Mouse (Mus musculus): Measurements from ENCODE around the gene Lrit2. TPM values are rescaled to one million over a fixed set of nuclear protein-coding genes. Genes with fewer than 3 reads are reported as not detected.

Gene Lrit2
- not detected in 2 replicates for polyA plus RNA-seq (2015; fragmentation: Nextera tagmentation; extraction: Ambion mirVana)

DNA sequence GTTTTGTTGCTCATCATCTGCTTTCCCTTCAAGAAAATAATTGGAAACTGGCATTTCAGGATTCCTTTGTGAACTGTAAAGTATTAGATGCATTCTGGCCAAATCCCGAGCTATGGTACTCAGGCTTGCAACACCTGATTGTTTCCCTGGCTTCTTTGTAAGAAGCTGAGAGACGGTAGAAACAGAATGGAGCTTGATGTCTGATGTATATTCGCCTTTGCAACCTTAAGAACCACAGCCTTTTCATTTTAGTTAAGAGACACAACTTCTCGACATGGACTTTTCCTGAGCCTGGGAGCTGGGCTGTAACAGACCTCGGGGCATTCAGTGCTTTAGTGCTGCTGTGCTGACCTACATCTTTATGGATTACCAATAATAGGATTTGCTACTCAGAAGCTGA, at the start of gene Lrit2:
Gene Lrit2 (plus strand): TSS at position 301 of the 400 bp plus-strand sequence.
- Histone ChIP-seq H3K4me1 (ENCODE audit: control insufficient read depth, insufficient read depth, low read depth, low read length) (no peaks in the 10 kb centered on the region), H3K27ac (ENCODE audit: low read depth, low read length) (no peak within 1 kb of the TSS), H3K4me2 (ENCODE audit: low read length) (no peak within 1 kb of the TSS), H3K4me3 (ENCODE audit: low read length) (no peak within 1 kb of the TSS), H3K27me3 (replicated peaks; ENCODE audit: control insufficient read depth, insufficient read depth, low read length) (no peaks in the 10 kb centered on the region), H3K9me3 (ENCODE audit: control insufficient read depth, low read length) (no peaks in the 10 kb centered on the region), H3K36me3 (ENCODE audit: control insufficient read depth, insufficient read depth, low read length) (no peaks in the 10 kb centered on the region), H3K9ac (ENCODE audit: low read depth, low read length) (no peak within 1 kb of the TSS)
- no peak for ATAC-seq
- WGBS, result 81% methylated on average over 5 of the region's 5 CpGs

DNA sequence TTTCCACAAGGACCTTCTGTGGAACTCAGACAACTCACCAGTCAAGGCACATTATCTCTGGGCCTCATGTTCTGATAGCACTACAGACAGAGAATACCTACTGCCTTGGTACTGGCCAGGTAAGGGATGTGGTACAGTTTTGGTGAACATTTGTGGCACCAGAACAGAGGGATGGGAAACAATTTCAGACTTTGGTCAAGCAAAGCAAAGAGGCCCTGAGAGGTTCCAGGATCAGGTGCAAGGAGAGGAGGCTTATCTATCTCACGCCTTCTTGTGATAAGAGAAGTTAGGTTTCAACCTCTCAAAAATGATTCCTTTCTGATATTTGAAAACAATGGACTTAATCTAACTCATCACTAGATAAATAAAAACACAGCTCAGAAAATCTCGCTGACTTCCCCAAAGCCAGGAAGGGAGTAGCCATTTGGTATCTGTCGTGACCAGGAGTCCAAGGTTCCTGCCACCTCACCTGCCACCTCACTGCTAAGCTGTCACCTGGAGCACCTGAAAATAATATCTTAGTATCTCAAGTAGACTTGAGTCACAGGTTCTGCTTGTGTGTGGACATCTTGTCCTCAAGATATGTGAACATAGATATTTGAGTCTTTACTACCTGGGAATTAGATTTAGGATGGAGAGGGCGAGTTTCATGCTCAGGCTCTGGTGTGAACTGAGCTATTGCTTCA, 40.3 kb upstream of the Lrit2 start:
- H3K27ac ChIP-seq (ENCODE audit: low read depth, low read length), result no peak overlapping the region
- H3K36me3 ChIP-seq (ENCODE audit: control insufficient read depth, insufficient read depth, low read length), result no peaks in the 10 kb centered on the region
- no peak overlapping the region for H3K4me2 ChIP-seq (ENCODE audit: low read length)
- H3K4me3 ChIP-seq (ENCODE audit: low read length), result no peak overlapping the region
- H3K9me3 ChIP-seq (ENCODE audit: control insufficient read depth, low read length), result no peaks in the 10 kb centered on the region
- no peak for ATAC-seq
- H3K4me1 ChIP-seq (ENCODE audit: control insufficient read depth, insufficient read depth, low read depth, low read length), result peaks cover under 1% of the 10 kb centered on the region; the same call in 1 of the 2 replicates
- WGBS, result 93% methylated on average over 4 of the region's 4 CpGs
- H3K9ac ChIP-seq (ENCODE audit: low read depth, low read length), result no peak overlapping the region
- H3K27me3 ChIP-seq (replicated peaks; ENCODE audit: control insufficient read depth, insufficient read depth, low read length), result no peaks in the 10 kb centered on the region

DNA sequence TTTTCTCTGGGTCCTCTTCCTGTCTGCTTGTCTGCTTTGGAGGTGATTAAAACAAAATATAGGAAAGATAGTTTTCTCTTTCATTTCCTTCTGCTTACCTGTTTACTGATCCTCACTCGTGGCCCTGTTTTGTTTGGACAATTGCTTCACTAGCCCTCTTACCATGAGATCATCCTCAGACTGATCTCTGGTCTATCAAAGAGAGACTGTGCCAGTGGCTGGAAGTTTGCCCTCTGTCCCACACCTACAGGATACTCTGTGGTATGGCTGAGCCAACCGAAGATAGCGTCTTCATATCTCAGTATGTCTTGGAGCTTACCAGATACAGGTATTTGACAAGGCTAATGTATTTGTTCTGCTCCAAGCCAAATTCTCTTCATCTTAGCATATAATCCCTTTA, 39.8 kb upstream of the Lrit2 start:
- Histone ChIP-seq H3K4me3 (ENCODE audit: low read length) (no peak overlapping the region), H3K4me2 (ENCODE audit: low read length) (no peak overlapping the region), H3K9me3 (ENCODE audit: control insufficient read depth, low read length) (no peaks in the 10 kb centered on the region), H3K27ac (ENCODE audit: low read depth, low read length) (no peak overlapping the region), H3K36me3 (ENCODE audit: control insufficient read depth, insufficient read depth, low read length) (no peaks in the 10 kb centered on the region), H3K27me3 (replicated peaks; ENCODE audit: control insufficient read depth, insufficient read depth, low read length) (no peaks in the 10 kb centered on the region), H3K9ac (ENCODE audit: low read depth, low read length) (no peak overlapping the region), H3K4me1 (ENCODE audit: control insufficient read depth, insufficient read depth, low read depth, low read length) (peaks cover 4% of the 10 kb centered on the region)
- WGBS, result 93% methylated on average over 3 of the region's 3 CpGs
- no peak for ATAC-seq

DNA sequence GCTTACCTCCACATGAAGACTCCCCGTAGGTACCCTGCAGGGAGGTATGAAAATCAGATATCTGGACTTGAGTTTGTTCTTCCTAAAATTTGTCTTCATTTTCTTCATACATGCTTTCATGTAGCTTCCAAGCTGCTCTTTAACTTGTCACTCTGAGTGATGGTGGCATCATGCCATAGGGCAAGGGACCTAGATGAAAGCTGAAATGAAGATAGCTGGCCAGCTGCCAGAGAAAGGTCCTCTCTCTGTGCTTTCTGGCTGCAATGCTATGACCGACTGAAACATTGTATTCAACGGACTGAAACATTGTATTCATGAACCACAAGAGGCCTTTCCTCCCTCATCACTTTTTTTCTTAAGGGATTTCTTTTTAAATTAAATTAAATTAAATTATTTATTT, 39.2 kb upstream of the Lrit2 start:
- ATAC-seq, result no peak
- H3K9me3 ChIP-seq (ENCODE audit: control insufficient read depth, low read length), result no peaks in the 10 kb centered on the region
- no peak overlapping the region for H3K4me2 ChIP-seq (ENCODE audit: low read length)
- no peak overlapping the region for H3K27ac ChIP-seq (ENCODE audit: low read depth, low read length)
- no peak overlapping the region for H3K9ac ChIP-seq (ENCODE audit: low read depth, low read length)
- peaks cover 6% of the 10 kb centered on the region for H3K4me1 ChIP-seq (ENCODE audit: control insufficient read depth, insufficient read depth, low read depth, low read length)
- H3K36me3 ChIP-seq (ENCODE audit: control insufficient read depth, insufficient read depth, low read length), result no peaks in the 10 kb centered on the region
- H3K27me3 ChIP-seq (replicated peaks; ENCODE audit: control insufficient read depth, insufficient read depth, low read length), result no peaks in the 10 kb centered on the region
- no peak overlapping the region for H3K4me3 ChIP-seq (ENCODE audit: low read length)
- 69% methylated on average over 3 of the region's 3 CpGs for WGBS

DNA sequence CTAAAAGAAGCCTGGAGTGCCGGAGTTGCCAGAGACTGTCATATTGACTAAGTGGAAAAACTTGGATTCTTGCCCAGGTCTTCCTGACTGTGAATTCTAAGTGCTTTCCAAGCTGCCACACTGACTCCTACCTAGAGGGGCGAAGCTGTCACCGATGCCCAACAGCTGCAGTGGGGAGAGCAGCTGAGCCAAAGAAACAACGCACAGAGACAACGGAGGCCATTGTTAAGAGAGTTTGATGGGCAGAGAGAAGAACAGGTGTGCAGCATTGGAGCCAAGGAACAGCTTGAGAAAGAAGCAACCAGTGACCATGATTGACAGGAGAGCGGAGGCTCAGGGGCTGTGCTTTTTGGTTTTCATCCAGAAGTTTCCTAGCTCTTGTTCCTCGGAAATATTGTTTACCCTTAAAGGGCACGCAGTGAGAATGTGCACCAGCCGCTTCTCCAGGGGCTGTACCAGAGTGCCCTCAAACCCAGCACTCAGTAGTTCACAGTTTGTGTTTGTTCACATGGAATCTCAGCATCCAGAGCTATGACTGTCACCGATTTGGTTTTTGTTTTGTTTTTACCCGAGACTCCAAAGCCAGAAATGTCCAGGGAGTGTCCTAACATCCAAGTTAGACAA, 35.1 kb upstream of the Lrit2 start:
- H3K27ac ChIP-seq (ENCODE audit: low read depth, low read length), result peak overlapping the region; percentile 35; the same call in 1 of the 2 replicates
- H3K36me3 ChIP-seq (ENCODE audit: control insufficient read depth, insufficient read depth, low read length), result no peaks in the 10 kb centered on the region
- H3K9ac ChIP-seq (ENCODE audit: low read depth, low read length), result no peak overlapping the region
- ATAC-seq, result peak; percentile 90
- peaks cover 6% of the 10 kb centered on the region for H3K4me1 ChIP-seq (ENCODE audit: control insufficient read depth, insufficient read depth, low read depth, low read length)
- no peaks in the 10 kb centered on the region for H3K9me3 ChIP-seq (ENCODE audit: control insufficient read depth, low read length)
- H3K27me3 ChIP-seq (replicated peaks; ENCODE audit: control insufficient read depth, insufficient read depth, low read length), result no peaks in the 10 kb centered on the region
- 49% methylated on average over 11 of the region's 11 CpGs for WGBS
- no peak overlapping the region for H3K4me3 ChIP-seq (ENCODE audit: low read length)
- H3K4me2 ChIP-seq (ENCODE audit: low read length), result peak overlapping the region; percentile 29; the same call in 1 of the 2 replicates

DNA sequence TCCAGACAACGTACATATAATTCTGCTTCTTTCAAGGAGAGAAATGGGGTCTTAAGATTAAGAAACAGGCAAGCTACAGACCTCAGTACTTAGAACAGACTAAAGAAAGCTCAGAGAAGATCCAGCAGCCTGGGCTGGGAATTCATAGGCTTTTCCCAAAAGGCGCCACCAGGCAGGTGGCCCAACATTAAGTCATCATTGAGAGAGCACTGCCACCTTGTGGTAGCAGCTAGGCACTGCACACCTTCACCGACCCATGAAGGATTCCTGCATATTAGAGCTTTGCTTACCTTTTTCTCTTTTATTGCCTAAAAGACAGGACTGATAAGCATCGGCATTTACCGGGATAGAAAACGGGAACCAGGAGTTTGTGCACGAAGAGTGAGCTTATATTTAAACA, 34.5 kb upstream of the Lrit2 start:
- Histone ChIP-seq H3K9ac (ENCODE audit: low read depth, low read length) (no peak overlapping the region), H3K27ac (ENCODE audit: low read depth, low read length) (peak overlapping the region; percentile 35; the same call in 1 of the 2 replicates), H3K27me3 (replicated peaks; ENCODE audit: control insufficient read depth, insufficient read depth, low read length) (no peaks in the 10 kb centered on the region), H3K4me3 (ENCODE audit: low read length) (no peak overlapping the region), H3K9me3 (ENCODE audit: control insufficient read depth, low read length) (no peaks in the 10 kb centered on the region), H3K4me2 (ENCODE audit: low read length) (no peak overlapping the region), H3K36me3 (ENCODE audit: control insufficient read depth, insufficient read depth, low read length) (no peaks in the 10 kb centered on the region), H3K4me1 (ENCODE audit: control insufficient read depth, insufficient read depth, low read depth, low read length) (peaks cover 6% of the 10 kb centered on the region)
- WGBS, result 14% methylated on average over 7 of the region's 7 CpGs
- peak; percentile 68 for ATAC-seq

DNA sequence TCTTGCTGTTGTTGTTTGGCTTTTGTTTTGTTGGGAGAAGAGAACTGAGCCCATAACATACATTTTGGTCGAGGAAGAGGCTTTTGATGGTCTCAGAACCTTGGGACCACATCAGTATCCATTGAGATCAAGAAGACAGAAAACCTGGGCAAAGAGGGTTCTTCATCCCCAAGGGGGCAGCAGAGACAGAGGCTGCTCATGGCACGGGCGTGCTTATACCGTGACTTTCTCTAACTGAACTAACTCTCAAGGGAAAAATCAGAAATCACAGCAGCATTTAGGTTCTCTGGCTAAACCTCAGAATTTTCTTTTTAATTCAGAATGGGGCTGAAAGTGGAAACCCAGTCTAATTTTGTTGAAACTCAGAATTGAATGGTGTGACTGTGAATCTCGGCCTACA, 33.3 kb upstream of the Lrit2 start:
- H3K4me2 ChIP-seq (ENCODE audit: low read length), result no peak overlapping the region
- H3K27ac ChIP-seq (ENCODE audit: low read depth, low read length), result no peak overlapping the region
- H3K9ac ChIP-seq (ENCODE audit: low read depth, low read length), result no peak overlapping the region
- no peaks in the 10 kb centered on the region for H3K27me3 ChIP-seq (replicated peaks; ENCODE audit: control insufficient read depth, insufficient read depth, low read length)
- ATAC-seq, result no peak
- peaks cover 6% of the 10 kb centered on the region for H3K4me1 ChIP-seq (ENCODE audit: control insufficient read depth, insufficient read depth, low read depth, low read length)
- 40% methylated on average over 5 of the region's 5 CpGs for WGBS
- H3K9me3 ChIP-seq (ENCODE audit: control insufficient read depth, low read length), result no peaks in the 10 kb centered on the region
- no peak overlapping the region for H3K4me3 ChIP-seq (ENCODE audit: low read length)
- no peaks in the 10 kb centered on the region for H3K36me3 ChIP-seq (ENCODE audit: control insufficient read depth, insufficient read depth, low read length)

DNA sequence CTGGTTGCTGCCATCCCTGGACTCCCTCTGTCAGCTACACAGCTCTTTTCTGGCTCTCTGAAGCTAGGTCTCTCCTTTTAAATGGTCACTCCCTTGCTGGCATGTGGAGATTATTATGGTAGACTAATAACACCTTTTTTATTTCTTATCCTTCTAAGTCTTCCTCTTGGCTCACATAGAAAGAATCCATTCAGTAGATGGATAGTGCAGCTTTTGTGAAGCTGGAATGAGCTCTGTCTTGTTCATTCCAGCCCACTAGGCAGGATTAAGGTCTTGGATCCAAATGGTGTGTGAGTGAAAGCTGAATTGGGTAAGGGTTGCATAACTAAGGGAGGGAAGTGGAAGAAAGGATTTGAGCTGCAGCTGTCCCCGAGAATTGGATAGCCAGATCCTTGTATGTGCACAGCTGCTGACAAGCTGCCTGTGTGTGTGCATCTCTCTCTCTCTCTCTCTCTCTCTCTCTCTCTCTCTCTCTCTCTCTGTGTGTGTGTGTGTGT, 18.8 kb upstream of the Lrit2 start, which contains the start of gene Rgr:
Gene Rgr (minus strand): TSS at position 51 of the 497 bp plus-strand sequence.
- Histone ChIP-seq H3K9ac (ENCODE audit: low read depth, low read length) (no peak within 1 kb of the TSS), H3K4me3 (ENCODE audit: low read length) (no peak within 1 kb of the TSS), H3K27me3 (replicated peaks; ENCODE audit: control insufficient read depth, insufficient read depth, low read length) (no peaks in the 10 kb centered on the region), H3K36me3 (ENCODE audit: control insufficient read depth, insufficient read depth, low read length) (no peaks in the 10 kb centered on the region), H3K4me1 (ENCODE audit: control insufficient read depth, insufficient read depth, low read depth, low read length) (no peaks in the 10 kb centered on the region), H3K27ac (ENCODE audit: low read depth, low read length) (no peak within 1 kb of the TSS), H3K9me3 (ENCODE audit: control insufficient read depth, low read length) (no peaks in the 10 kb centered on the region), H3K4me2 (ENCODE audit: low read length) (no peak within 1 kb of the TSS)
- no peak for ATAC-seq
- WGBS, result 58% methylated on average over 1 of the region's 1 CpGs

DNA sequence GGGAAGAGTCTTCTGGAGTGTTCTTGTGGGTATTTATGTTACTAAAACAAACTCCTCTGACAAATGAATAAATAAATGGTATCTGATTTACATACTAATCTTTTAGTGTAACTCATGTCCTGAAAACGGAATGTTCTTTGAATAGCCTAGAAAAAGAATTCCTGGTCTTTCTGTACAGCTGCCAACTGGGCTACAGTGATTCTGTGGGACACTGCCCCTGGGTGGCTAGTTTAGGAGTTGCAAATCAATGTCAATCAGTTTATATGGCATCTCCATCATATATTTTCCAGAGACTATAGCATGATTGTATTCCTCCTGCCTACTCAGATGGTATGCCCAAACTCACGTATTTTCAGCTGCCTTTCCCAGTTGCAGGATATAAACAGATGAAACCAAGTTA, 2.9 kb upstream of the Lrit2 start:
- Histone ChIP-seq H3K27ac (ENCODE audit: low read depth, low read length) (no peak overlapping the region), H3K9me3 (ENCODE audit: control insufficient read depth, low read length) (no peaks in the 10 kb centered on the region), H3K4me1 (ENCODE audit: control insufficient read depth, insufficient read depth, low read depth, low read length) (no peaks in the 10 kb centered on the region), H3K4me3 (ENCODE audit: low read length) (no peak overlapping the region), H3K4me2 (ENCODE audit: low read length) (no peak overlapping the region), H3K36me3 (ENCODE audit: control insufficient read depth, insufficient read depth, low read length) (no peaks in the 10 kb centered on the region), H3K27me3 (replicated peaks; ENCODE audit: control insufficient read depth, insufficient read depth, low read length) (no peaks in the 10 kb centered on the region), H3K9ac (ENCODE audit: low read depth, low read length) (no peak overlapping the region)
- 71% methylated on average over 2 of the region's 2 CpGs for WGBS
- ATAC-seq, result no peak

All from hindbrain, embryonic 16.5 days (tissue).